Comparison of ENCODE assay signal across 9 mouse cellular contexts in the genomic region with DNA sequence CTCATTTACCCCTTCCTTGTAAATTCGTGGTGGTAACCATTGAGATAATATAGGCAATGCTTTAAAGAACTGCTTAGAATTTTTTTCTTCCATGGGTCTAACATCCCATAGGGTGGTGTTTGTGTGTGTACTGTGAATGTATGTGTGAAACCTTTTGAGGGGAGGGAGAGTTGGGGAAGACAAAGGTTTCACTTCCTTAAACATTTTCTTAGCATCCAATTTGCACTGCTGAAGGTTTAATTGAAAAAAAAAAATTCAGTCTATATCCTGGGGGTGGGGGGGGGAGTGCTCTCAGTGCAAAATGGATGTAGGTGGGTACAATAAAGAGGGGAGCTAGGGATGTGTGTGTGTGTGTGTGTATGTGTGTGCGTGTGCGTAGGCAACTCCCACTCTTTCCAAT. TPM values are rescaled to one million over a fixed set of nuclear protein-coding genes. Genes with fewer than 3 reads are reported as not detected.
DNase-seq lines count a peak whose midpoint lies in the region; ATAC-seq lines count a peak whose summit lies in the region.
"Had no signal": no experiment of that assay in that cellular context is flagged by ENCODE, and none has a peak within 500 bp of the region (broad histone marks: within the 10 kb centered on the region; RNA-seq: fewer than 3 reads in every experiment).

No protein-coding gene starts in this region.

- H3K27ac ChIP-seq in neural tube, embryonic 11.5 days (ENCODE audit: low read depth, low read length): no peak overlapping the region
- no peak overlapping the region; the same call in 1 of the 2 replicates for H3K27ac ChIP-seq in liver, embryonic 12.5 days
- H3K27ac ChIP-seq in stomach, embryonic 16.5 days (ENCODE audit: low read length): peak overlapping the region; percentile 97

- DNase-seq in neural tube, embryonic 11.5 days (ENCODE audit: low spot score): no peak
- no peak for DNase-seq in neural tube, embryonic 10.5 days (ENCODE audit: extremely low spot score, low spot score)
- no peak for DNase-seq in B cell, adult 2 months
- no peak for DNase-seq in T-cell, adult 2 months (ENCODE audit: low spot score)

- peak overlapping the region; percentile 62 for H3K4me3 ChIP-seq in erythroblast, embryonic 14.5 days (replicated peaks)
- H3K4me3 ChIP-seq in neural tube, embryonic 11.5 days (ENCODE audit: low read depth, low read length): peak overlapping the region; percentile 94; the same call in 1 of the 2 replicates
- H3K4me3 ChIP-seq in liver, embryonic 12.5 days: peak overlapping the region; percentile 72
- H3K4me3 ChIP-seq in stomach, embryonic 16.5 days (replicated peaks; ENCODE audit: low read length): peak overlapping the region; percentile 94

- H3K9ac ChIP-seq in neural tube, embryonic 11.5 days (ENCODE audit: low read length): no peak overlapping the region; the same call in 1 of the 2 replicates
- 0 out of 2 replicates have a peak overlapping the region, but pooled peaks have one; percentile 79 for H3K9ac ChIP-seq in liver, embryonic 12.5 days
- H3K9ac ChIP-seq in stomach, embryonic 16.5 days (ENCODE audit: low read length): peak overlapping the region; percentile 98

- no peaks in the 10 kb centered on the region for H3K36me3 ChIP-seq in erythroblast, embryonic 14.5 days (ENCODE audit: control insufficient read depth)
- H3K36me3 ChIP-seq in neural tube, embryonic 11.5 days (ENCODE audit: control insufficient read depth, insufficient read depth, low read length): no peaks in the 10 kb centered on the region
- H3K36me3 ChIP-seq in liver, embryonic 12.5 days: no peaks in the 10 kb centered on the region
- no peaks in the 10 kb centered on the region for H3K36me3 ChIP-seq in stomach, embryonic 16.5 days (ENCODE audit: control insufficient read depth, insufficient read depth, low read length)

- peak overlapping the region; percentile 74 for H3K4me2 ChIP-seq in neural tube, embryonic 11.5 days (ENCODE audit: low read depth)
- H3K4me2 ChIP-seq in liver, embryonic 12.5 days: peak overlapping the region; percentile 88
- H3K4me2 ChIP-seq in stomach, embryonic 16.5 days (ENCODE audit: low read depth, low read length): peak overlapping the region; percentile 87

- no peak for ATAC-seq in erythroblast, adult 5-6 weeks (replicated peaks; ENCODE audit: low FRiP score, poor library complexity, severe bottlenecking)
- 0 out of 2 replicates have a peak, but pooled peaks have one; percentile 1 for ATAC-seq in neural tube, embryonic 11.5 days (ENCODE audit: insufficient read depth, low FRiP score, low TSS enrichment)
- ATAC-seq in liver, embryonic 12.5 days: no peak
- no peak for ATAC-seq in stomach, embryonic 16.5 days (ENCODE audit: insufficient read depth, low FRiP score)

- no peaks in the 10 kb centered on the region for H3K9me3 ChIP-seq in erythroblast, embryonic 14.5 days (ENCODE audit: control insufficient read depth, low read length)
- H3K9me3 ChIP-seq in neural tube, embryonic 11.5 days (ENCODE audit: control insufficient read depth, low read length): no peaks in the 10 kb centered on the region
- no peaks in the 10 kb centered on the region for H3K9me3 ChIP-seq in liver, embryonic 12.5 days (replicated peaks)
- no peaks in the 10 kb centered on the region for H3K9me3 ChIP-seq in stomach, embryonic 16.5 days (replicated peaks; ENCODE audit: control insufficient read depth, low read length)

- H3K4me1 ChIP-seq in erythroblast, embryonic 14.5 days (ENCODE audit: control insufficient read depth): peaks cover 28% of the 10 kb centered on the region
- H3K4me1 ChIP-seq in neural tube, embryonic 11.5 days (ENCODE audit: control insufficient read depth, insufficient read depth, low read length): peaks cover 50% of the 10 kb centered on the region
- peaks cover 80% of the 10 kb centered on the region for H3K4me1 ChIP-seq in liver, embryonic 12.5 days
- H3K4me1 ChIP-seq in stomach, embryonic 16.5 days (ENCODE audit: control insufficient read depth, insufficient read depth, low read length): peaks cover 50% of the 10 kb centered on the region

- peaks cover 81% of the 10 kb centered on the region for H3K27me3 ChIP-seq in erythroblast, embryonic 14.5 days (ENCODE audit: control insufficient read depth)
- H3K27me3 ChIP-seq in neural tube, embryonic 11.5 days (ENCODE audit: control insufficient read depth, insufficient read depth, low read length): no peaks in the 10 kb centered on the region
- H3K27me3 ChIP-seq in liver, embryonic 12.5 days (replicated peaks): peaks cover 83% of the 10 kb centered on the region
- H3K27me3 ChIP-seq in stomach, embryonic 16.5 days (ENCODE audit: control insufficient read depth, insufficient read depth, low read length): no peaks in the 10 kb centered on the region

- WGBS in neural tube, embryonic 11.5 days: 7% methylated on average over 3 of the region's 3 CpGs
- 23% methylated on average over 3 of the region's 3 CpGs for WGBS in liver, embryonic 12.5 days (ENCODE audit: insufficient replicate concordance)
- 19% methylated on average over 3 of the region's 3 CpGs for WGBS in stomach, embryonic 16.5 days

RNA-seq across cellular contexts. Expression of a gene that starts 0.5 kb away (rescaled TPM):
- polyA plus RNA-seq in erythroblast, embryonic 14.5 days (2012): 0.06 and 0.09 TPM in 2 replicates
- 0.77 and 0.84 TPM in 2 replicates for total RNA-seq in erythroblast, adult 5-6 weeks (2015; ENCODE audit: low replicate concordance)
- total RNA-seq in erythroblast, adult 5-6 weeks (2017; ENCODE audit: low replicate concordance): 0.42 and 2.8 TPM in 2 replicates
- 8.0 and 8.8 TPM in 2 replicates for polyA plus RNA-seq in neural tube, embryonic 11.5 days (2014; fragmentation: Nextera tagmentation; extraction: Ambion mirVana)
- polyA plus RNA-seq in liver, embryonic 12.5 days (2016; fragmentation: Nextera tagmentation; extraction: Ambion mirVana): 2.5 and 2.7 TPM in 2 replicates
- 9.0 and 10.6 TPM in 2 replicates for polyA plus RNA-seq in stomach, embryonic 16.5 days (2015; fragmentation: Nextera tagmentation; extraction: Ambion mirVana)

RNA-seq across cellular contexts. Expression of a gene that starts 27.3 kb away (rescaled TPM):
- polyA plus RNA-seq in erythroblast, embryonic 14.5 days (2012): not detected in 2 replicates
- total RNA-seq in erythroblast, adult 5-6 weeks (2015; ENCODE audit: low replicate concordance): not detected in 2 replicates
- total RNA-seq in erythroblast, adult 5-6 weeks (2017; ENCODE audit: low replicate concordance): not detected in 2 replicates
- 0.29 TPM in 1 of 2 replicates, not detected in the other for polyA plus RNA-seq in neural tube, embryonic 11.5 days (2014; fragmentation: Nextera tagmentation; extraction: Ambion mirVana)
- not detected in 2 replicates for polyA plus RNA-seq in liver, embryonic 12.5 days (2016; fragmentation: Nextera tagmentation; extraction: Ambion mirVana)
- polyA plus RNA-seq in stomach, embryonic 16.5 days (2015; fragmentation: Nextera tagmentation; extraction: Ambion mirVana): 31.1 and 39.0 TPM in 2 replicates
- total RNA-seq: left cerebral cortex, postnatal 36 days had no signal

RNA-seq across cellular contexts. Expression of a gene that starts 41.2 kb away (rescaled TPM):
- not detected in 2 replicates for polyA plus RNA-seq in erythroblast, embryonic 14.5 days (2012)
- not detected in 2 replicates for total RNA-seq in erythroblast, adult 5-6 weeks (2015; ENCODE audit: low replicate concordance)
- not detected in 2 replicates for total RNA-seq in erythroblast, adult 5-6 weeks (2017; ENCODE audit: low replicate concordance)
- not detected in 2 replicates for polyA plus RNA-seq in neural tube, embryonic 11.5 days (2014; fragmentation: Nextera tagmentation; extraction: Ambion mirVana)
- not detected in 2 replicates for polyA plus RNA-seq in liver, embryonic 12.5 days (2016; fragmentation: Nextera tagmentation; extraction: Ambion mirVana)
- not detected in 2 replicates for polyA plus RNA-seq in stomach, embryonic 16.5 days (2015; fragmentation: Nextera tagmentation; extraction: Ambion mirVana)
- total RNA-seq: left cerebral cortex, postnatal 36 days had no signal

Comparison
In these comparisons a context has a peak if more than half of its experiments do, and no peak if none do; other contexts are left out.
1. RNA of a gene that starts 27.3 kb away (polyA plus RNA-seq): 31.1 to 39.0 TPM in stomach, embryonic 16.5 days; 0.29 TPM in neural tube, embryonic 11.5 days, not detected in liver, embryonic 12.5 days and not detected in erythroblast, embryonic 14.5 days; every median in the first group is over 10 times any median in the second.
2. Peak in every context shown above with its lines, with median percentiles within 50 percentile points of each other: H3K4me3 ChIP-seq and H3K4me2 ChIP-seq.